Mouse (Mus musculus): Measurements from ENCODE around the gene Slc38a1.

Gene Slc38a1

DNA sequence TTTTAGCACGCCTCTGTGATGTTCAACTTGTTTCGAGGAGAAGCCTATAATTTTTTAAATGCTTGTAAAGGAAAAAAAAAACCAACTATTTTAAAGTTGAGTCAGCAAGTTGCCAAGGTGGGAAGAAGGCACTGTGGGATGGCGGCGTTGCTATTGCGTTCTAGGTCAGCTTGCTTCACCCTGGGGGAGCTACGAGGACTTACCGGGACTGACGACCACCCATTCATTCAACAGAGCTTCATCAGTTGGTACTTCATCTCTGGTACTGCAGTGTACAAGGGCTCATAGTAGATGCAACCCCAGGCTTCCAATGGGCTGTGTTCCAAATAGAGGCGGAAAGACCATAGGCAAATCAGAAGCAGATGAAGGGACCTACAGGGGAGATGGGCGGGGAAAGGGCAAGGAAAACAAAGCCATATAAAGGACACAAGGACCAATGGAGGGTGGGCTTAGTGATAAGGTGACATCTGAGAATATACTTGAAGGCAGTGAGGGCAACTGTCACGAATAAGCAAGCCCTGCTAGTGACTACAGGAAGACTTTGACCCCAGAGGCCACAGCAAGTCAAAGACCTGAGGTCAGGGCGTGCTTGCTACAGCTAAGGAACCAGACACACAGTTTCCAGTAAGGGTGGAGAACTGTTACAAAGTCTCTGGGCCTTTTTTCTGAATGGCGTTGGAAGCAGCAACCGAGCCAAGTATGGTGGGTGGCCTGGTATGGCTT is 82.0 kb downstream of the Slc38a1 start:
- DNase-seq (ENCODE audit: low read depth, low spot score) = no peak

DNA sequence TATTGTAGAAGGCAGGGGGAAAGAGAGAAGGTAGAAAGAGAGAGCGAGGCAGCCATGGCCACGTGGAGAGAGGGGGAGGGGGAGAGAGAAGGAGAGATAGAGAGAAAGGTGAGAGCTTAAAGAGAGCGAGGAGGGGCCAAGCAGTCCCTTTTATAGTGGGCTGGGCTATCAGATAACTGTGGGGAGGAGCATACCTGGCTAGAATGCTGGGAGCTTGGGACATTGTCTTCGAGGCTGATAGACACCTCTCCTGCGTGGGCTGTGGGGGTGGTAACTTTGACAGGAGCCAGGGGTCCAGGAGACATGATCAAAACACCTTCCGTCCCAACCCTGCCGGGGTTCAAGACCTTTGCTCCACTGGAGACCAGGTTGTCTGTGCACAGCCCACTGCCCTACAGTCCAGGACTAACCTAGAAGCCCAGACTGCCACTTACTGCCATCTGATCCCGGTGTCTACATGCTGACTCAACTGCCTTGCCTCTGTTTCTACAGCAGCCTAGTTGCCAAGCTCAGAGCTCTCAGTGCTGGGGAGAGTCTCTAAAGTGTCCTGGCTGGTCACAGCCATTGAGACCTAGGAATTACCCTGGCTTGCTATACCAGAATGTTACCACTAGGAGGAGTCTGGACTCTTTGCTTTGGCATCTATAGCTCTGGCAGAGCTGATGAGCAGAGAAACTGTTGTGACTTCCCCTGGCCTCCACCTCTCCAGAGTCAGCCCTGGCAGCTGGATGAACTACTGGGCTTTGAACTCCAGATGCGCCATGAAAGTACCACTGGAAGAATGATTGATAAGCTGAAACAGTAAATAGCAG is 90.9 kb downstream of the Slc38a1 start:
- DNase-seq (ENCODE audit: low read depth, low spot score) = peak; percentile 71

DNA sequence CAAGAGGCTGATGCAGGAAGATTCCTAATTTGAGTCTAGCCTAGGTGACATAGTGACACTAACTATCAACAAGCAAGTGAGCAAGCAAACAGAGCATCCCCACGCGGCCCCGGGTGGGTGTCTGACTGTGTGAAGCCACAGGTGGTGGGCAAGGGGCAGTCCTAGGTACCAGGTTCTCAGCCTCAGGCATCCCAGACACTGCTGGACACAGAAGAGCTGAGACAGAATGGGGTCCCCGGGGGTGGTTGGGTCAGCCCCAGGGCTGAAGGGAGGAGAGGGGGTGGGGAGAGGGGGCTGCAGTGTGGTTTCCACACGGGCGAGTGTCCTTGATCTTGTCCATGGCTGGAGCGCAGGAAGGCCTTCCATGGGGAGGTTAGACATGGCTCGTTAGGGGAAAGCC is 91.6 kb downstream of the Slc38a1 start:
- DNase-seq (ENCODE audit: low read depth, low spot score) = no peak

DNA sequence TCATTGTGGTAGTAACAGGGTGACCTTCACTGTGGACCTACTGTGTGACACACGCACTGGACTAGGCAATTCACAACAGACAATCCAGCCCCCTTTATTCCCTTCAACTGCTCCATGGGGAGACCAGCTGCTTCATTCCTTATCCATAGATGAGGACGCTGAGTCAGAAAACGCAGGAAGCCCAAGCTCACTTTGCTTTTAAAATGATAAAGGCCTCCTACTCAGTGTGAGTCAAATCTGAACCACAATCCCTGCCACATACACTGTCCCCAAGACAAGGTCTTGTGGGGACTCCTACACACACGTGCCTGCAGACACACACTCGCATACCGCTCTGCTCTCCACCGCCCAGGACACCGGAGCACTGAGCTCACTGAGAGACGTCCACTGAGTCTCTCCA is 94.3 kb downstream of the Slc38a1 start:
- no peak for DNase-seq (ENCODE audit: low read depth, low spot score)

DNA sequence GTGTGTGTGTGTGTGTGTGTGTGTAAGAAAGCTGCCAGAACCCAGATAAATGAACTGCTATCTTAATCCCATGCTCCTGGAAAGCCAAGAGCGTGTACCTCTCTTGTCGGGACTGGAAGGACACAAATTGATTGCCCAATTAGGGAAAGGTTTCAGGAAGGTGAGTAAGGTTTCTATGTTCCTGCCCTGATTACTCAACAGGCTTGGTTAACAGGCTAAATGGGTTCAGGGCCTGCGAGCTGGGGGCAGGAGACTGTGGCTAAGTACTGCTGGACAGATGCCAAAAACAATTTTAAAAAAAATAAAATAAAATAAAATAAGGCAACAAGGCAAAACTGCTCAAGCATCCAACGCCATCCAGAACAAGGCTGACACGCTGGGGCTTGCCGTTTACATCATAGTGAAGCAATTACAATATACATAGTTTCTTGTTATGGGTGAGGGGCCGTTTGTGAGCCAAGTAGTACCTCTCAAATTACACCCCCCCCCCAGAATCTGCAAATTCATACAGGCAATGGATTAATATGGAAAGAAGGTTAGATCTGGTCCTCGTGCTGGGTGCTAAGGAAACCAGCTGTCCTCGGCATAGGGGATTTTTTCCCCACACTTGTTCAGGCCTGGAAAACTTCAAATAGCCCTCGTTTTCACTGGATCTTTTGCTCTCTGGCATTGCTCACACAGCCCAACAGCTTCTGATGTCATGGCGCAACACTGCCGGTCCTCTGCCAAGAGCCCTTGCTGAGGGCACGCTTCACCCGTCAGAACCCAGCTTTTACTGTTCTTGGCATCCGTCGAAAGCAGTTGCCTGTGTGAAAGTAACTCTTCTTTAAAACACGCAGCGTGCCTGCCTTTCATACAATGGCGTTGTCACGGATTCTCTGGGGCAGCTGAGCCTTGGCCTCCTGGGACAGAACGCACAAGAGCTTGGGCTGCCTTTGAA is 95.2 kb downstream of the Slc38a1 start:
- DNase-seq (ENCODE audit: low read depth, low spot score) = peak; percentile 35

DNA sequence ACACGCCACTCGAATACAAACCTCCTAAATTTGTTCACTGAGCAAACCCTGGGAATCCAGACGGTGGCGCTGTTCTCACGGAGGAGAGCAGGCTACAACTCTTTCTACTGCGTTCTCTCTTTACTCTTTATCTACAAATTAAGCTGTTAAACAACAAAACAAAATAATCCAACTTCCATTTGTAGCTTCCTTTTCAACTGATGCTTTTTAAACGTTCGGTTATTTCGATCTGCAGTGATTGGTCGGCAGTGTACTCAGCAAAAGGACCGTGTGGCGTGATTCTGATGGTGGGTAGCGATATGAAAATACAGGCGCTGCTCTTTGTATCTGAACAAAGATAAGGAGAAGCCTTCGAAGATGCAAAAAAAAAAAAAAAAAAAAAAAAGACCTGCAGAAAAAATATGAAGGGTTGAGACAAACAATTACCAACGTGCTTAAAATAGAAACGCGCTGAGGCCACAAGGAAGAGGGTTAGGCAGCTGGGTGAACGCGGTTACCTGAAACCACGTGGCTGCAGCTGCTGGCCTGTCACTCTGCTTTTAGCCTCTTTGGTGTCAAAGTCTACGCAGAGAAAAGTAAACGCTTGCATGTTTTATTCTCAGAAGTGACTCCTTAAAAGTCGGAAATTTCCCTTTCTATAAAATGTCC is 99.4 kb downstream of the Slc38a1 start:
- peak; percentile 43 for DNase-seq (ENCODE audit: low read depth, low spot score)

DNA sequence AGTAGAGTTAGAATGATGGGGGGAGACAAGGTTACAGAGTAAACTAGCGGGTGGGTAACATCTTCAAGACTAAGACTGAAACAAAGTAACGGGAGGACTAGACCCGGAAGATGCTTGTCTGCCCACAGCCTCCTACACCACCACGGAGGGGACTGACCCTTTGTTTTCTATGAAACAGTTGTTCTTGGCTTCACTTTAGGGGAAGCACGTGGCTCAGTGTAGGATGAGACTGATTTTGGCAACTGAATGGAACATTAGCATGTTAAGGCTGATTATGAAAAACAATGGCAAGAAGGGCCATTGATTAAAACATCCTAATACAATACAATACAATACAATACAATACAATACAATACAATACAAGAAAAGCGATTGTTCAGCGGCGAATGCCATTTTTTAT is 100.6 kb downstream of the Slc38a1 start:
- DNase-seq (ENCODE audit: low read depth, low spot score) = no peak

DNA sequence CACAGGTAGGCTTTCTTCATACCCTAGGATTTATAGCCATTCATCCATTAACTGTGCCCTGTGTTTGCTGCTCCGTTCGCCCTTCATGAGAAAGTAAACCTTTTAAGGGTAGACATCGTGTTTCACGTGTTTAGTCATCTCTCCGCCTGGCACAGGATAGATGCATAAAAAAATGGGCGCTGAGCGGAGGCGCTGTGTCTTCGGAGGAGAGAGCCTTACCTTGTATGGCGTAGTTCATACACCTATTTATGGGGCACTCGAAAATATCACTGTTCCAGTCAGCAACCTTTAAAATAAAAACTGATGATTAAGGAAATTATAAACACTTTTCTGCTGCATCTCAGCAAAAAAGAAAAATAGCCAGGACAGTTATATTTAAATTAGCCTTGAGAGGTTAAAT is 105.4 kb downstream of the Slc38a1 start:
- DNase-seq (ENCODE audit: low read depth, low spot score) = no peak

DNA sequence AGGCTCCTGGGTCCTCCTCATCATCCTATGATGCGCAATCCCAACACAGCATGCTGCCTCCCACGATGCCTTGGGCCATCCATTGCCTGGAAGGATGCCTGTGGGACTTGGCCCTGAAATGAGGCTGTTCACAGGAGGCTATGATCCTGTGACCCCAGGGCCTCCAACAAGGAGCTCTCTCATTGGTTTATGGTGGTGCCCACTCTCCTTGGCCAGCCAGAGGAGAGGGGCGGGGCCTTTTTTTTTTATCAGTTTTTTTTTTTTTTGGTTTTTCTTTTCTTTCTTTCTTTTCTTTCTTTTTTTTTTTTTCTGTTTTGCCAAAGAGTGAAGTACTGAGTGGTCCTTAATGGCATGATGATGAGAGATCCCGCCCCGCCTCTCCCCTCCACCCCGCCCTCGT is 106.3 kb downstream of the Slc38a1 start:
- DNase-seq (ENCODE audit: low read depth, low spot score) = no peak

DNA sequence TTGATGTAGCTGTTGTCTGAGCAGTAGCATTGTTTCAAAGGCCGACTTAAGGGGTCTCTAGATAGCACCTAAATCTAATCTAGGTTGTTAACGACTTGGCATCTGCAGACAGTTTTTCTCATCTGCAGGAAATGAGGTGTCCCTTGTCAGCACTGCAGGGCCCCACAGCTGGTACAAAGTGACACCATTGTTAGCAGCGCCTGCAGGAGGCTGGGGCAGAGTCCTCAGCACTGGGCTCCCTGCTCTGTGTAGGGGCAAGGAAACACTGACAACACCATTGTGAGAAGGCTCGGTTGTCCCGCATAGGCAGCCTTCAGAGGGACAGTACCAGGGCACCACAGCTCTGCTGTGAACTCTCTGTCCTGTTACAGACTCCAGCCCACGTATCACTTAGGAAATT is 115.0 kb downstream of the Slc38a1 start:
- no peak for DNase-seq (ENCODE audit: low read depth, low spot score)

DNA sequence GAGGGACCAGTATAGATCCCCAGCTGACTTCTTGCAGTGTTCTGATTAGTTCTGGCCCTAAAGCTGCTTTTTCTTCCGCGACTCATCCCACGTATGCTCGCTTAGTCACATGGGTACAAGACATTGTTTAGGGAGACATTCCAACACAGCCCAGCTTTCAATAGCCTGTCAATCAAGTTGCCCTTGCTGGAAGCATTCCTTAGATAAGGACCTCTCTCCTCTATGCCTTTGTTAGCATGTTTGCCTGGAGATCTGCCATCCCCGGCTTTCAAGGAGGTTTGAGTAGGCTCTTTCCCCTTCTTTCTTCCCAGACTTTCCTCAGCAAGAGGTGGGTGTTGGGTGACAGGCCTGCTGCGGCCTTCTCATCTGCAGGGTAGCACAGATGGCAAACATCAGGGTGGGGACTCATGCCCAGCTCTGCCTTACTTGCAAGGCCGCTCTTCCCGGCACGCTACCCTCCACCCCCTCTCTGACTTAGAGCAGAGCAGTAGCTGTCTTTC is 118.4 kb downstream of the Slc38a1 start:
- no peak for DNase-seq (ENCODE audit: low read depth, low spot score)
